Mouse (Mus musculus): Measurements from ENCODE around the gene Fbxw8.

- TF ChIP-seq CTCF (IDR thresholded peaks at IDR 0.05; ENCODE audit: extremely low read depth, insufficient read length, insufficient replicate concordance, low read depth, low read length) (no peak), POLR2A (IDR thresholded peaks at IDR 0.05; ENCODE audit: low read depth, low read length) (no peak)
These were observed 58.9 kb downstream of the Fbxw8 start for GRCm38 (mm10) chr5:118096317-118096716.
